Mouse (Mus musculus) MEL (cell line): ENCODE data around the gene Fam19a2. TPM values are rescaled to one million over a fixed set of nuclear protein-coding genes. Genes with fewer than 3 reads are reported as not detected.

ENCODE experiments used
- DNase-seq: peaks from one replicate; pipeline ENCODE4 v3.0.0; 2011; ENCODE audit warnings: low read depth, low spot score
- H3K27ac ChIP-seq: 2 replicates; pipeline ENCODE4 v1.5.1; 2012; ENCODE audit warnings: low read depth, mild to moderate bottlenecking, control low read depth, low read length, moderate library complexity; ENCODE audit not compliant: control insufficient read depth
- H3K27me3 ChIP-seq, 2 experiments: fragments of 150-350 bp in 1 of 2; sonication (generic) in 1 of 2; 2 replicates each; pipeline ENCODE4 v1.6.1; 2012; ENCODE audit warnings: low read length in 2 of 2, mild to moderate bottlenecking in 2 of 2, improper control_type of control experiment in 1 of 2, moderate library complexity in 1 of 2; ENCODE audit not compliant: insufficient read depth in 2 of 2, control insufficient read depth in 1 of 2
- H3K36me3 ChIP-seq, 2 experiments: 2 replicates each; pipeline ENCODE4 v1.6.1; 2012 to 2014; ENCODE audit warnings: low read length in 2 of 2, improper control_type of control experiment in 1 of 2, inconsistent platforms in 1 of 2, mild to moderate bottlenecking in 1 of 2; ENCODE audit not compliant: insufficient read depth in 2 of 2, control insufficient read depth in 1 of 2
- H3K4me1 ChIP-seq, 2 experiments: fragments of 150-350 bp in 1 of 2; sonication (generic) in 1 of 2; 2 replicates each; pipeline ENCODE4 v1.6.1; 2012; ENCODE audit warnings: low read length in 2 of 2, improper control_type of control experiment in 1 of 2, mild to moderate bottlenecking in 1 of 2; ENCODE audit not compliant: insufficient read depth in 2 of 2, control insufficient read depth in 1 of 2
- H3K4me3 ChIP-seq, 2 experiments: fragments of 150-350 bp in 1 of 2; sonication (generic) in 1 of 2; 2 replicates each; pipeline ENCODE4 v1.5.1; 2012; ENCODE audit warnings: low read depth in 2 of 2, low read length in 2 of 2, mild to moderate bottlenecking in 2 of 2, moderate library complexity in 2 of 2, control low read depth in 1 of 2, improper control_type of control experiment in 1 of 2; ENCODE audit not compliant: control insufficient read depth in 1 of 2, insufficient read depth in 1 of 2
- H3K79me2 ChIP-seq: 2 replicates; pipeline ENCODE4 v1.6.1; 2012; ENCODE audit warnings: mild to moderate bottlenecking, low read length, moderate library complexity; ENCODE audit not compliant: control insufficient read depth, poor library complexity, insufficient read depth
- H3K9ac ChIP-seq: 2 replicates; pipeline ENCODE4 v1.6.1; 2012; ENCODE audit warnings: low read depth, mild to moderate bottlenecking, control low read depth, low read length, moderate library complexity; ENCODE audit not compliant: control insufficient read depth, poor library complexity, severe bottlenecking
- H3K9me3 ChIP-seq: fragments of 150-350 bp; sonication (generic); replicated peaks from 2 replicates; pipeline ENCODE4 v1.6.1; 2012; ENCODE audit warnings: mild to moderate bottlenecking, low read length, improper control_type of control experiment, moderate library complexity; ENCODE audit not compliant: insufficient read depth
- BHLHE40 ChIP-seq: IDR thresholded peaks from 2 replicates; pipeline ENCODE4 v1.6.1; 2012; ENCODE audit warnings: low read depth, mild to moderate bottlenecking, inconsistent platforms, low read length, improper control_type of control experiment, borderline replicate concordance
- CHD2 ChIP-seq: IDR thresholded peaks from 2 replicates; pipeline ENCODE4 v1.6.1; 2011; ENCODE audit warnings: low read length, improper control_type of control experiment
- CTCF ChIP-seq, 3 experiments: IDR thresholded peaks in 2 of 3; conservative IDR thresholded peaks in 1 of 3; 2 replicates each; pipeline ENCODE4 v1.5.1; 2011 to 2012; ENCODE audit warnings: low read length in 3 of 3, low read depth in 2 of 3, mild to moderate bottlenecking in 2 of 3, improper control_type of control experiment in 1 of 3, inconsistent platforms in 1 of 3, mixed read lengths in 1 of 3, moderate library complexity in 1 of 3; ENCODE audit not compliant: control insufficient read depth in 1 of 3, insufficient read depth in 1 of 3, poor library complexity in 1 of 3, severe bottlenecking in 1 of 3
- E2F4 ChIP-seq: IDR thresholded peaks from 2 replicates; pipeline ENCODE4 v1.6.1; 2011; ENCODE audit warnings: low read depth, low read length, improper control_type of control experiment, borderline replicate concordance
- ELF1 ChIP-seq: IDR thresholded peaks from 2 replicates; pipeline ENCODE4 v1.6.1; 2014; ENCODE audit warnings: low read depth, mild to moderate bottlenecking, inconsistent platforms, low read length, improper control_type of control experiment, moderate library complexity
- GABPA ChIP-seq: IDR thresholded peaks from 2 replicates; pipeline ENCODE4 v1.6.1; 2012; ENCODE audit warnings: low read depth, mild to moderate bottlenecking, inconsistent platforms, low read length, improper control_type of control experiment, moderate library complexity
- HCFC1 ChIP-seq: IDR thresholded peaks from 2 replicates; pipeline ENCODE4 v1.6.1; 2012; ENCODE audit warnings: low read depth, mild to moderate bottlenecking, inconsistent platforms, low read length, improper control_type of control experiment, moderate library complexity
- JUND ChIP-seq: IDR thresholded peaks from 2 replicates; pipeline ENCODE4 v1.6.1; 2011; ENCODE audit warnings: low read depth, mild to moderate bottlenecking, improper control_type of control experiment, low read length
- KAT2A ChIP-seq: conservative IDR thresholded peaks from 2 replicates; pipeline ENCODE4 v1.6.1; 2012; ENCODE audit warnings: low read depth, low read length, improper control_type of control experiment, inconsistent platforms
- MAX ChIP-seq: IDR thresholded peaks from 2 replicates; pipeline ENCODE4 v1.6.1; 2011; ENCODE audit warnings: low read length, improper control_type of control experiment
- MEF2A ChIP-seq: IDR thresholded peaks from 2 replicates; pipeline ENCODE4 v1.6.1; 2014; ENCODE audit warnings: low read depth, mild to moderate bottlenecking, inconsistent platforms, low read length, improper control_type of control experiment; ENCODE audit not compliant: poor library complexity, insufficient replicate concordance, severe bottlenecking; ENCODE audit errors: extremely low read depth
- MXI1 ChIP-seq: IDR thresholded peaks from 2 replicates; pipeline ENCODE4 v1.6.1; 2011; ENCODE audit warnings: mild to moderate bottlenecking, low read depth, low read length, improper control_type of control experiment
- NELFE ChIP-seq: IDR thresholded peaks from 2 replicates; pipeline ENCODE4 v1.6.1; 2011; ENCODE audit warnings: low read depth, low read length, improper control_type of control experiment
- POLR2A ChIP-seq, 2 experiments: IDR thresholded peaks; 2 replicates each; pipeline ENCODE4 v1.6.1; 2011 to 2012; ENCODE audit warnings: low read length in 2 of 2, mild to moderate bottlenecking in 2 of 2, control low read depth in 1 of 2, improper control_type of control experiment in 1 of 2, low read depth in 1 of 2, moderate library complexity in 1 of 2; ENCODE audit not compliant: control insufficient read depth in 1 of 2, insufficient read depth in 1 of 2, poor library complexity in 1 of 2
- POLR2AphosphoS2 ChIP-seq: IDR thresholded peaks from 2 replicates; pipeline ENCODE4 v1.6.1; 2011; ENCODE audit warnings: low read length, improper control_type of control experiment
- POLR2AphosphoS5 ChIP-seq: IDR thresholded peaks from 2 replicates; pipeline ENCODE4 v1.6.1; 2012; ENCODE audit warnings: low read depth, borderline replicate concordance, mild to moderate bottlenecking, inconsistent platforms, low read length, moderate library complexity, mixed read lengths
- RAD21 ChIP-seq: IDR thresholded peaks from 2 replicates; pipeline ENCODE4 v1.6.1; 2011; ENCODE audit warnings: mild to moderate bottlenecking, low read depth, low read length, improper control_type of control experiment
- RCOR1 ChIP-seq: IDR thresholded peaks from 2 replicates; pipeline ENCODE4 v1.6.1; 2012; ENCODE audit warnings: low read depth, mild to moderate bottlenecking, inconsistent platforms, low read length, improper control_type of control experiment
- SIN3A ChIP-seq: IDR thresholded peaks from 2 replicates; pipeline ENCODE4 v1.6.1; 2012; ENCODE audit warnings: low read length, improper control_type of control experiment, inconsistent platforms
- SMC3 ChIP-seq: IDR thresholded peaks from 2 replicates; pipeline ENCODE4 v1.6.1; 2011; ENCODE audit warnings: low read depth, low read length, improper control_type of control experiment
- TAL1 ChIP-seq: IDR thresholded peaks from 2 replicates; pipeline ENCODE4 v1.6.1; 2012; ENCODE audit warnings: mild to moderate bottlenecking, inconsistent platforms, low read length, moderate library complexity, mixed read lengths
- ZC3H11A ChIP-seq: IDR thresholded peaks from 2 replicates; pipeline ENCODE4 v1.6.1; 2012; ENCODE audit warnings: low read depth, mild to moderate bottlenecking, inconsistent platforms, low read length, improper control_type of control experiment
- ZMIZ1 ChIP-seq: IDR thresholded peaks from 2 replicates; pipeline ENCODE4 v1.6.1; 2012; ENCODE audit warnings: low read depth, mild to moderate bottlenecking, inconsistent platforms, low read length, improper control_type of control experiment, moderate library complexity
- polyA plus RNA-seq, 2 experiments: library from polyadenylated mRNA; stranded (reverse) in 1 of 2; unstranded in 1 of 2; fragments of >175 nt in 1 of 2; fragments of >200 nt in 1 of 2; gene quantifications; 2 replicates each; pipeline versions ENCODE4 v1.2.1 to v1.2.4; 2012; ENCODE audit warnings: low replicate concordance in 2 of 2, low read depth in 1 of 2; ENCODE audit not compliant: insufficient read length in 2 of 2, insufficient read depth in 1 of 2, missing spikeins in 1 of 2
- total RNA-seq: library from RNA; depleted of rRNA; stranded (reverse); fragments of 300-350 nt; gene quantifications from 2 replicates; pipeline ENCODE4 v1.2.3, GENCODE M21; 2012

Gene Fam19a2
- total and polyA plus RNA-seq, 3 experiments = not detected

DNA sequence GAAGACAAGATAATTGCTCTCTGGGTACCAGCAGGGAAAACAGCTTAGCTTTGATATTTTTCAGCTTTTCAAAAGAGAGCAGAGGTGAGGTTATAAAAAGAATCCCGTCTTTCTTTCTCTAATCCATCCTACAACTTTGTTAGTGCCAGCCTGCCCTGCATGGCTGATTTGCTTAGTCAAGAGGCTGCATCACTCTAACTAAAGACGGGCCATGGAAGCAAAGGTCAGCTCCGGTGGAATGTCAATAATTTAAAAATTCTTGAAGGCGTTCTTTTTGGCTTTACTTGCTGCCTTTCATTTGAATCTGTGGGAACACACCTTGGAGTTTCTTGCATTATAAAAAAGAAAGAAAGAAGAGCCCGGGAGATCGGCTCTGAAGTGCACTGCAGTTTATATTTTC lies 134.3 kb downstream of the Fam19a2 start:
- H3K4me1 ChIP-seq = no peaks in the 10 kb centered on the region
- H3K9me3 ChIP-seq = no peaks in the 10 kb centered on the region
- no peak overlapping the region for H3K27ac ChIP-seq
- no peak overlapping the region for H3K4me3 ChIP-seq
- no peak for TF ChIP-seq MEF2A
- TF ChIP-seq POLR2AphosphoS2 = no peak
- no peak for TF ChIP-seq HCFC1
- no peak for TF ChIP-seq ZMIZ1
- TF ChIP-seq TAL1 = no peak
- TF ChIP-seq RCOR1 = no peak
- no peak for TF ChIP-seq KAT2A
- TF ChIP-seq E2F4 = no peak
- no peak for TF ChIP-seq NELFE
- TF ChIP-seq CTCF (IDR thresholded peaks at IDR 0.05 in 2 of 3, conservative IDR thresholded peaks at IDR 0.05 in 1 of 3; ENCODE audit: control insufficient read depth in 1 of 3, insufficient read depth in 1 of 3, low read depth in 2 of 3, low read length in 3 of 3, poor library complexity in 1 of 3, severe bottlenecking in 1 of 3) = no peak
- DNase-seq = no peak
- no peaks in the 10 kb centered on the region for H3K36me3 ChIP-seq
- H3K9ac ChIP-seq = no peak overlapping the region
- no peaks in the 10 kb centered on the region for H3K79me2 ChIP-seq
- no peaks in the 10 kb centered on the region for H3K27me3 ChIP-seq

DNA sequence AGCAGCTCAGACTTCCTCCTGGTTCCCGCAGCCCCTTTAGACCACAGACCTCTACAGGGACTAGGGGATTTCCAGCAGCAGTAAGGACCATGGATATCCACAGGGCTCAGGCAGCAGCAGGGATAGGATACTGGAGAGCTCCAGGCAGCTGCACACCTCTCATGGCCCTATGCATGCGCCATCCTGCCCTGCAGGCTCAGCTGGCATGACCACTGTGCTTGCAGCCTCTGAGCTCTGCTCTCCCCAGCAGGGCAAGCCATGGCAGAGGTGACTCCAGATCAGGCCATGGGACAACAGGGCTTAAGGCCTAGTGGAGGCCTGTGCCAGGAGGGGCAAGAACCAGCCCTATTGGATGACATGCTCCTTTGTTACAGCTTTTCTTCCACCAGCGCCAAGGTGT lies 137.4 kb downstream of the Fam19a2 start:
- no peaks in the 10 kb centered on the region for H3K36me3 ChIP-seq
- H3K27me3 ChIP-seq = no peaks in the 10 kb centered on the region
- H3K9me3 ChIP-seq = no peaks in the 10 kb centered on the region
- H3K27ac ChIP-seq = no peak overlapping the region
- H3K9ac ChIP-seq = no peak overlapping the region
- no peaks in the 10 kb centered on the region for H3K79me2 ChIP-seq
- TF ChIP-seq SIN3A (no peak), MEF2A (no peak), GABPA (no peak), MXI1 (no peak), ZC3H11A (no peak), RCOR1 (no peak), MAX (no peak), BHLHE40 (no peak), POLR2AphosphoS5 (no peak), ELF1 (no peak), CHD2 (no peak), SMC3 (no peak), KAT2A (no peak), E2F4 (no peak), RAD21 (no peak), JUND (no peak), POLR2A (IDR thresholded peaks at IDR 0.05; ENCODE audit: control insufficient read depth in 1 of 2, insufficient read depth in 1 of 2, low read depth in 1 of 2, low read length in 2 of 2, poor library complexity in 1 of 2) (no peak), ZMIZ1 (no peak)
- DNase-seq = no peak
- no peak overlapping the region for H3K4me3 ChIP-seq
- H3K4me1 ChIP-seq = no peaks in the 10 kb centered on the region
